Mouse (Mus musculus): ENCODE measurements at regions not wholly inside any gene's neighbourhood (a gene's known extent, or its start where the extent isn't known, plus 50 kb on each side); places are given as distances from the start of the nearest gene placed in this dataset.

DNA sequence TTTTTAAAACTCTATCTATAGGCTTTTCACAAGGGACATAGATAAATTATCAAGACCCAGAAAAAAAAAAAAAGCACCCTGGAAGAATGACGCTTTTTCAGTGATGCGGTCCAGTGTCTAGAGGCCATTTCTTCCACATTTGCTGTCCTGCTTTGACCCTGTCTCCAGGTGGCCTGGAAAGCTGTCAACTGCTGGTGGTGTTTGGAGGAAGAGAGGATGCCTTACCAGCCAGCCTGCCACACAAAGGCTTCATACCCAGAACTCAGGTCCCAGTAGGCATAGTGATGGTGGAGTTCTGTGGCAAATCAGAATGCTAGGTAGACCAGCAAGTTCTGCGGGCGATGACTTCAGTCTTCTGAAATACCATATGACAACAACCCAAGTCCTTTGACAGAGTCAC lies 51.6 kb upstream of the Pde3a start:
- WGBS = 98% methylated on average over 4 of the region's 4 CpGs
- DNase-seq (ENCODE audit: low spot score) (no peak), ATAC-seq (no peak)

More for the DNA sequence above, 51.6 kb upstream of the Pde3a start:
- H3K9me3 ChIP-seq (replicated peaks; ENCODE audit: control insufficient read depth, low read length) = no peaks in the 10 kb centered on the region
- H3K9ac ChIP-seq (ENCODE audit: low read length) = no peak overlapping the region
- no peak overlapping the region for H3K4me2 ChIP-seq (ENCODE audit: low read length)
- H3K4me3 ChIP-seq (ENCODE audit: low read depth, low read length) = no peak overlapping the region
- no peaks in the 10 kb centered on the region for H3K36me3 ChIP-seq (ENCODE audit: control insufficient read depth, insufficient read depth, low read length)
- no peak overlapping the region for H3K27ac ChIP-seq (ENCODE audit: low read depth, low read length)
- H3K27me3 ChIP-seq (replicated peaks; ENCODE audit: control insufficient read depth, insufficient read depth, low read length) = no peaks in the 10 kb centered on the region
- no peaks in the 10 kb centered on the region for H3K4me1 ChIP-seq (ENCODE audit: control insufficient read depth, insufficient read depth, low read length)

All from forebrain, embryonic 14.5 days (tissue).